Comparison of ENCODE assay signal across 24 mouse cellular contexts in the genomic region with DNA sequence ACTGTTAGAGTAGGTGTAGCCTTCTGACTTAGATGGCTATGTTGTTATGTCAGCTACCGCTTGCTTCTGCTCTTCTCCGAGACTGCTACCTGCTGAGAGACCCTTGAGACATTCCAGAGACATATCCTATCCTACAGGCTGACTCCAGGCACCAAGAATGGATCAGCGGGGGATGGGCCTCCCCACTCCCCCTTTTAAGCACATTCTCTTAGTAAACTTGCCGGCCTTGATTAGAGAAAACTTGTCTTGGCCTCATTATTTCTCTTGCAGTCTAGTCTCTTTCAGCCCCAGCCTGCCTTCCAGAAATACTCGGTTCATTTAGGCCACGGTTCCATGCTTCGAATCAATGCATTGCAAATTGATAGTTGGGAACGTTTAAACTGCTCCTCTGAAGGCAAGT. TPM values are rescaled to one million over a fixed set of nuclear protein-coding genes. Genes with fewer than 3 reads are reported as not detected.
A peak's percentile ranks its signal among the peaks of the same experiment; 100 is the strongest.
DNase-seq lines count a peak whose midpoint lies in the region; ATAC-seq and TF ChIP-seq lines count a peak whose summit lies in the region.
"Had no signal": no experiment of that assay in that cellular context is flagged by ENCODE, and none has a peak within 500 bp of the region (broad histone marks: within the 10 kb centered on the region; RNA-seq: fewer than 3 reads in every experiment).

No protein-coding gene starts in this region.

- no peak overlapping the region for H3K4me2 ChIP-seq in midbrain, embryonic 11.5 days
- no peak overlapping the region for H3K4me2 ChIP-seq in midbrain, postnatal 0 days (ENCODE audit: low read depth, low read length, poor library complexity, severe bottlenecking)
- H3K4me2 ChIP-seq: embryonic facial prominence, embryonic 13.5 days; embryonic facial prominence, embryonic 15.5 days; forebrain, embryonic 13.5 days; forebrain, embryonic 15.5 days had no signal

- peaks cover 14% of the 10 kb centered on the region for H3K27me3 ChIP-seq in midbrain, embryonic 11.5 days (ENCODE audit: control insufficient read depth, insufficient read depth, low read length)
- 0 out of 2 replicates have a peak, but pooled peaks cover 5% of the 10 kb centered on the region for H3K27me3 ChIP-seq in midbrain, postnatal 0 days (ENCODE audit: insufficient read depth, low read length)

- no peaks in the 10 kb centered on the region for H3K36me3 ChIP-seq in midbrain, embryonic 11.5 days (ENCODE audit: control insufficient read depth, insufficient read depth, low read length)
- H3K36me3 ChIP-seq in midbrain, postnatal 0 days (ENCODE audit: insufficient read depth, low read length), result no peaks in the 10 kb centered on the region
- H3K36me3 ChIP-seq: embryonic facial prominence, embryonic 13.5 days; embryonic facial prominence, embryonic 15.5 days; forebrain, embryonic 10.5 days; forebrain, embryonic 15.5 days had no signal

- TF ChIP-seq CTCF in midbrain, postnatal 0 days (IDR thresholded peaks at IDR 0.05), result no peak

- intact Hi-C loops in heart, postnatal 10 days (cut with DNase I), result no loop called here

- peaks cover 7% of the 10 kb centered on the region for H3K4me1 ChIP-seq in midbrain, embryonic 11.5 days (ENCODE audit: control insufficient read depth, insufficient read depth, low read length)
- 0 out of 2 replicates have a peak, but pooled peaks cover 6% of the 10 kb centered on the region for H3K4me1 ChIP-seq in midbrain, postnatal 0 days (ENCODE audit: insufficient read depth, low read length)

- no peak overlapping the region for H3K4me3 ChIP-seq in midbrain, embryonic 11.5 days (ENCODE audit: low read depth, low read length)
- no peak overlapping the region for H3K4me3 ChIP-seq in midbrain, postnatal 0 days (ENCODE audit: low read depth, low read length)
- H3K4me3 ChIP-seq: embryonic facial prominence, embryonic 13.5 days; embryonic facial prominence, embryonic 15.5 days; erythroblast, embryonic 14.5 days; forebrain, embryonic 10.5 days; forebrain, embryonic 13.5 days; forebrain, embryonic 15.5 days had no signal

- H3K9me3 ChIP-seq in midbrain, embryonic 11.5 days (ENCODE audit: control insufficient read depth, low read length), result no peaks in the 10 kb centered on the region
- H3K9me3 ChIP-seq in midbrain, postnatal 0 days (ENCODE audit: low read length), result no peaks in the 10 kb centered on the region
- H3K9me3 ChIP-seq: embryonic facial prominence, embryonic 13.5 days; embryonic facial prominence, embryonic 15.5 days; forebrain, embryonic 13.5 days; forebrain, embryonic 15.5 days had no signal

- no peak overlapping the region for H3K9ac ChIP-seq in midbrain, embryonic 11.5 days (ENCODE audit: low read length)
- no peak overlapping the region for H3K9ac ChIP-seq in midbrain, postnatal 0 days (replicated peaks; ENCODE audit: low read length, poor library complexity, severe bottlenecking)
- H3K9ac ChIP-seq: embryonic facial prominence, embryonic 13.5 days; embryonic facial prominence, embryonic 15.5 days; forebrain, embryonic 13.5 days; forebrain, embryonic 15.5 days had no signal

- DNase-seq in heart, adult 11 months, result peak; percentile 81
- DNase-seq in heart, postnatal 10 days, result no peak
- peak; percentile 77 for DNase-seq in midbrain, embryonic 11.5 days (ENCODE audit: low spot score, missing footprints)
- no peak for DNase-seq in midbrain, postnatal 0 days (ENCODE audit: low spot score)
- peak; percentile 11 for DNase-seq in ZHBTc4 (ENCODE audit: low read depth, low spot score)
- DNase-seq in retina, postnatal 1 day, result peak; percentile 15
- DNase-seq in layer of hippocampus, postnatal 14 days (ENCODE audit: low spot score in 2 of 2), result no peak
- no peak for DNase-seq in adrenal gland, postnatal 25 days
- DNase-seq: adrenal gland, adult 2 months; adrenal gland, postnatal 10 days; adrenal gland, postnatal 36 days; cerebellum, adult 11-12 months; cerebellum, adult 2 months; cerebellum, adult 9-10 months; cerebellum, postnatal 25 days; embryo, embryonic 11 days had no signal

- H3K27ac ChIP-seq in midbrain, embryonic 11.5 days (ENCODE audit: low read depth, low read length), result no peak overlapping the region
- no peak overlapping the region for H3K27ac ChIP-seq in midbrain, postnatal 0 days (ENCODE audit: low read depth, low read length)
- H3K27ac ChIP-seq: embryonic facial prominence, embryonic 13.5 days; embryonic facial prominence, embryonic 15.5 days; forebrain, embryonic 10.5 days; forebrain, embryonic 13.5 days; forebrain, embryonic 15.5 days had no signal

- WGBS in midbrain, embryonic 11.5 days, result 65% methylated on average over 8 of the region's 8 CpGs
- WGBS in midbrain, postnatal 0 days, result 64% methylated on average over 8 of the region's 8 CpGs

- ATAC-seq in midbrain, embryonic 11.5 days (ENCODE audit: low FRiP score), result no peak
- ATAC-seq in midbrain, postnatal 0 days (ENCODE audit: low FRiP score), result no peak
- ATAC-seq: forebrain, embryonic 15.5 days had no signal

RNA-seq across cellular contexts. Expression of gene Zc3h12d, which starts 37.5 kb away (rescaled TPM):
- total RNA-seq in heart, postnatal 10 days (2021), result under 1 TPM; 0.17 to 0.25 TPM
- not detected in 2 replicates for polyA plus RNA-seq in midbrain, embryonic 11.5 days (2014; fragmentation: Nextera tagmentation; extraction: Ambion mirVana)
- 0.14 and 0.16 TPM in 2 replicates for total RNA-seq in midbrain, postnatal 0 days (2014; rRNA removed)
- 0.20 and 0.34 TPM in 2 replicates for polyA plus RNA-seq in midbrain, postnatal 0 days (2015; fragmentation: Nextera tagmentation; extraction: Ambion mirVana)
- under 1 TPM; 0.09 to 0.21 TPM for total RNA-seq in layer of hippocampus, postnatal 14 days (2021)
- total RNA-seq in adrenal gland, postnatal 25 days (2021), result 0.18 and 0.24 TPM in 2 replicates
- total RNA-seq: MEL had no signal
- polyA plus RNA-seq: C2C12; erythroblast, embryonic 14.5 days; forebrain, embryonic 13.5 days had no signal

Comparison
In these comparisons a context has a peak if more than half of its experiments do, and no peak if none do; other contexts are left out.
1. DNase-seq: peak in heart, adult 11 months (single experiment), midbrain, embryonic 11.5 days (single experiment), ZHBTc4 (single experiment) and retina, postnatal 1 day (single experiment); none in heart, postnatal 10 days (0 of 2), midbrain, postnatal 0 days (single experiment), layer of hippocampus, postnatal 14 days (0 of 2) and adrenal gland, postnatal 25 days (single experiment).